Mouse (Mus musculus): ENCODE measurements around the gene Pcif1.
A peak's percentile ranks its signal among the peaks of the same experiment; 100 is the strongest.

DNA sequence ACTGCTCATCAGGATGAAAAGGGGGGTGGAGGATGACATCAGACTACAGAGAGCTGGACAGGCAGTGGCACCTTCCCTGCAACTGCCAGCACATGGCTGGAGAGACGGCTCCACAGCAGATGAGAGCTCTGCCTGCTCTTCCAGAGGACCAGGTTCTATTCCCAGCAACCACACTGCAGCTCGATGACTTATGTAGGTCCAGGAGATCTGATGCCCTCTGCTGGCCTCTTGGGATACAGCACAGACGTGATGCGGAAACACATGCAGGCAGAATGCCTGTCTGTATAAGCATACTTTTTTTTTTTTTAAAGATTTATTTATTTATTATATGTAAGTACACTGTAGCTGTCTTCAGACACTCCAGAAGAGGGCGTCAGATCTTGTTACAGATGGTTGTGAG lies 39.2 kb downstream of the Pcif1 start:
- TF ChIP-seq CTCF (conservative IDR thresholded peaks at IDR 0.05; ENCODE audit: insufficient read depth, insufficient read length, low read depth, low read length) (peak; percentile 62), POLR2A (IDR thresholded peaks at IDR 0.05; ENCODE audit: low read depth, low read length) (no peak)

Data from kidney, adult 2 months (tissue).